ENCODE assay signal across 14 mouse cellular contexts in the genomic region with DNA sequence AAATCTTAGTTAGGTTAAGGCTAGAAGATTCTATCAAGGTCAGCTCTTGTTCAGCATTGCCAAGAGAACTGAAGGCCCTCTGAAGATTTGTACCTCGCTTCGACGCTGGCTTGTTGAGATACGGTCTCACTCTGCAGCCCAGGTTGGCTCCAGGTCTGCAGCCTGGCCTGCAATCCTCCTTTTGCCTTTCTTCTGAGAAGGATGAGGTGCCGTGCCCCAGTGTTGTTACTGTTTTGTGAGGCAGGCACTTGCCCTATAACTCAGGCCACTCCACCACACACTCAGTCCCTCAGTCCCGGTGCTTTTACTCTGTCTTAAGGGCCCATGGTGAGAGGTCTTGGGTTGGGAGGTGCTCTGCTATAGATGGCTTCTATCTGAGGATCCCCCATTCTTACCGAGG. TPM values are rescaled to one million over a fixed set of nuclear protein-coding genes. Genes with fewer than 3 reads are reported as not detected.
DNase-seq lines count a peak whose midpoint lies in the region; ATAC-seq and TF ChIP-seq lines count a peak whose summit lies in the region.
"Had no signal": no experiment of that assay in that cellular context is flagged by ENCODE, and none has a peak within 500 bp of the region (broad histone marks: within the 10 kb centered on the region; RNA-seq: fewer than 3 reads in every experiment).

No protein-coding gene starts in this region.

- no peaks in the 10 kb centered on the region for H3K36me3 ChIP-seq in kidney, adult 2 months (ENCODE audit: control insufficient read depth, insufficient read depth, low read length)
- H3K36me3 ChIP-seq in kidney, embryonic 16.5 days (ENCODE audit: insufficient read depth, low read length): no peaks in the 10 kb centered on the region
- no peaks in the 10 kb centered on the region for H3K36me3 ChIP-seq in lung, embryonic 16.5 days (ENCODE audit: control insufficient read depth, insufficient read depth, low read length)
- no peaks in the 10 kb centered on the region for H3K36me3 ChIP-seq in intestine, embryonic 14.5 days (ENCODE audit: control insufficient read depth, insufficient read depth, low read length)
- no peaks in the 10 kb centered on the region for H3K36me3 ChIP-seq in small intestine, adult 2 months (ENCODE audit: control insufficient read depth, insufficient read depth, low read length)
- H3K36me3 ChIP-seq in hindbrain, embryonic 16.5 days (ENCODE audit: control insufficient read depth, insufficient read depth, low read length): no peaks in the 10 kb centered on the region

- H3K9ac ChIP-seq in kidney, embryonic 16.5 days (replicated peaks; ENCODE audit: low read length): no peak overlapping the region
- H3K9ac ChIP-seq in lung, embryonic 16.5 days (ENCODE audit: low read length): peak overlapping the region; percentile 93; the same call in 1 of the 2 replicates
- no peak overlapping the region for H3K9ac ChIP-seq in intestine, embryonic 14.5 days (ENCODE audit: low read length)
- H3K9ac ChIP-seq in hindbrain, embryonic 16.5 days (ENCODE audit: low read depth, low read length): no peak overlapping the region
- H3K9ac ChIP-seq: forebrain, postnatal 0 days; liver, embryonic 14.5 days had no signal

- no peak for DNase-seq in kidney, adult 2 months
- no peak for DNase-seq in lung, adult 18-20 months
- DNase-seq in intestine, embryonic 14.5 days (ENCODE audit: low spot score): no peak
- no peak for DNase-seq in gastrocnemius, adult 18-20 months (ENCODE audit: low spot score)
- DNase-seq: forebrain, postnatal 0 days; thymus, adult 2 months had no signal

- H3K4me3 ChIP-seq in kidney, adult 2 months (ENCODE audit: insufficient read depth, low read depth, low read length): 0 out of 2 replicates have a peak overlapping the region, but pooled peaks have one; percentile 6
- H3K4me3 ChIP-seq in kidney, embryonic 16.5 days (ENCODE audit: low read length): no peak overlapping the region
- no peak overlapping the region; the same call in 1 of the 2 replicates for H3K4me3 ChIP-seq in lung, embryonic 16.5 days (ENCODE audit: low read length)
- no peak overlapping the region for H3K4me3 ChIP-seq in intestine, embryonic 14.5 days (ENCODE audit: low read depth, low read length)
- peak overlapping the region; percentile 68 for H3K4me3 ChIP-seq in small intestine, adult 2 months (ENCODE audit: low read depth, low read length)
- no peak overlapping the region for H3K4me3 ChIP-seq in hindbrain, embryonic 16.5 days (ENCODE audit: low read length)

- whole genome bisulfite sequencing in kidney, adult 2 months: 74% methylated on average over 7 of the region's 7 CpGs
- 72% methylated on average over 7 of the region's 7 CpGs for WGBS in kidney, embryonic 16.5 days
- WGBS in lung, embryonic 16.5 days: 86% methylated on average over 7 of the region's 7 CpGs
- 81% methylated on average over 7 of the region's 7 CpGs for WGBS in intestine, embryonic 14.5 days
- 60% methylated on average over 7 of the region's 7 CpGs for WGBS in small intestine, adult 2 months
- 90% methylated on average over 7 of the region's 7 CpGs for WGBS in hindbrain, embryonic 16.5 days

- H3K27ac ChIP-seq in kidney, adult 2 months (ENCODE audit: insufficient read depth, low read depth, low read length): 0 out of 2 replicates have a peak overlapping the region, but pooled peaks have one; percentile 1
- no peak overlapping the region for H3K27ac ChIP-seq in kidney, embryonic 16.5 days (ENCODE audit: low read length)
- H3K27ac ChIP-seq in lung, embryonic 16.5 days (ENCODE audit: low read length): no peak overlapping the region; the same call in 1 of the 2 replicates
- H3K27ac ChIP-seq in intestine, embryonic 14.5 days (ENCODE audit: low read depth): no peak overlapping the region
- H3K27ac ChIP-seq in small intestine, adult 2 months (ENCODE audit: insufficient read depth, low read depth, low read length): peak overlapping the region; percentile 69
- no peak overlapping the region for H3K27ac ChIP-seq in hindbrain, embryonic 16.5 days (ENCODE audit: low read depth, low read length)
- H3K27ac ChIP-seq: liver, embryonic 14.5 days had no signal

- TF ChIP-seq CTCF in kidney, adult 2 months (conservative IDR thresholded peaks at IDR 0.05; ENCODE audit: insufficient read depth, insufficient read length, low read depth, low read length): no peak
- TF ChIP-seq CTCF in small intestine, adult 2 months (IDR thresholded peaks at IDR 0.05; ENCODE audit: extremely low read depth, insufficient read length, insufficient replicate concordance, low read depth, low read length): no peak

- no peak for ATAC-seq in kidney, embryonic 16.5 days (ENCODE audit: low FRiP score, low TSS enrichment)
- ATAC-seq in lung, embryonic 16.5 days (ENCODE audit: low read depth): no peak
- ATAC-seq in intestine, embryonic 14.5 days (replicated peaks; ENCODE audit: low FRiP score, low TSS enrichment, low read depth): no peak
- ATAC-seq in hindbrain, embryonic 16.5 days: no peak
- ATAC-seq: forebrain, postnatal 0 days had no signal

- no peaks in the 10 kb centered on the region for H3K9me3 ChIP-seq in kidney, embryonic 16.5 days (ENCODE audit: low read length)
- H3K9me3 ChIP-seq in lung, embryonic 16.5 days (ENCODE audit: control insufficient read depth, low read length): no peaks in the 10 kb centered on the region
- no peaks in the 10 kb centered on the region for H3K9me3 ChIP-seq in intestine, embryonic 14.5 days (ENCODE audit: control insufficient read depth, low read length)
- no peaks in the 10 kb centered on the region for H3K9me3 ChIP-seq in hindbrain, embryonic 16.5 days (ENCODE audit: control insufficient read depth, low read length)

- H3K4me2 ChIP-seq in kidney, embryonic 16.5 days (replicated peaks; ENCODE audit: low read depth, low read length): no peak overlapping the region
- H3K4me2 ChIP-seq in lung, embryonic 16.5 days (ENCODE audit: low read depth, low read length): peak overlapping the region; percentile 77
- H3K4me2 ChIP-seq in intestine, embryonic 14.5 days (ENCODE audit: low read length): peak overlapping the region; percentile 66; the same call in 1 of the 2 replicates
- no peak overlapping the region for H3K4me2 ChIP-seq in hindbrain, embryonic 16.5 days (ENCODE audit: low read length)
- H3K4me2 ChIP-seq: midbrain, embryonic 11.5 days had no signal

- H3K4me1 ChIP-seq in kidney, adult 2 months (ENCODE audit: control insufficient read depth, insufficient read depth, low read length): peaks cover 17% of the 10 kb centered on the region
- H3K4me1 ChIP-seq in kidney, embryonic 16.5 days (ENCODE audit: insufficient read depth, low read length): peaks cover 31% of the 10 kb centered on the region
- H3K4me1 ChIP-seq in lung, embryonic 16.5 days (replicated peaks; ENCODE audit: control insufficient read depth, insufficient read depth, low read length): peaks cover 56% of the 10 kb centered on the region
- peaks cover 36% of the 10 kb centered on the region for H3K4me1 ChIP-seq in intestine, embryonic 14.5 days (replicated peaks; ENCODE audit: control insufficient read depth, insufficient read depth, low read length)
- H3K4me1 ChIP-seq in small intestine, adult 2 months (ENCODE audit: control insufficient read depth, insufficient read depth, insufficient read length, low read length): peaks cover 42% of the 10 kb centered on the region
- H3K4me1 ChIP-seq in hindbrain, embryonic 16.5 days (ENCODE audit: control insufficient read depth, insufficient read depth, low read depth, low read length): peaks cover 10% of the 10 kb centered on the region; the same call in 1 of the 2 replicates

- H3K27me3 ChIP-seq in kidney, adult 2 months (replicated peaks; ENCODE audit: control insufficient read depth, insufficient read depth, low read length): no peaks in the 10 kb centered on the region
- no peaks in the 10 kb centered on the region for H3K27me3 ChIP-seq in kidney, embryonic 16.5 days (ENCODE audit: insufficient read depth, low read length)
- no peaks in the 10 kb centered on the region for H3K27me3 ChIP-seq in lung, embryonic 16.5 days (ENCODE audit: control insufficient read depth, insufficient read depth, low read depth, low read length)
- no peaks in the 10 kb centered on the region for H3K27me3 ChIP-seq in intestine, embryonic 14.5 days (replicated peaks; ENCODE audit: control insufficient read depth, insufficient read depth, low read length)
- H3K27me3 ChIP-seq in small intestine, adult 2 months (ENCODE audit: control insufficient read depth, insufficient read depth, low read length): no peaks in the 10 kb centered on the region
- peaks cover 7% of the 10 kb centered on the region for H3K27me3 ChIP-seq in hindbrain, embryonic 16.5 days (replicated peaks; ENCODE audit: control insufficient read depth, insufficient read depth, low read length)

- TF ChIP-seq POLR2A in kidney, adult 2 months (IDR thresholded peaks at IDR 0.05; ENCODE audit: low read depth, low read length): no peak
- no peak for TF ChIP-seq POLR2A in small intestine, adult 2 months (IDR thresholded peaks at IDR 0.05; ENCODE audit: low read depth, low read length)

RNA-seq across cellular contexts. Expression of a gene that starts 3.2 kb away (rescaled TPM):
- 74.1 and 103 TPM in 2 replicates for polyA plus RNA-seq in kidney, adult 2 months (2012; rRNA removed)
- polyA plus RNA-seq in kidney, embryonic 16.5 days (2015; fragmentation: Nextera tagmentation; extraction: Ambion mirVana): 33.5 and 35.1 TPM in 2 replicates
- polyA plus RNA-seq in lung, embryonic 16.5 days (2015; fragmentation: Nextera tagmentation; extraction: Ambion mirVana): 57.9 and 63.0 TPM in 2 replicates
- polyA plus RNA-seq in intestine, embryonic 14.5 days (2014; fragmentation: Nextera tagmentation; extraction: Ambion mirVana): 36.4 and 42.6 TPM in 2 replicates
- 497 and 689 TPM in 2 replicates for polyA plus RNA-seq in small intestine, adult 2 months (2012; rRNA removed)
- 11.7 and 12.2 TPM in 2 replicates for polyA plus RNA-seq in hindbrain, embryonic 16.5 days (2015; fragmentation: Nextera tagmentation; extraction: Ambion mirVana)
- total RNA-seq in gastrocnemius, adult 18-20 months (2021): 10 to 100 TPM; 29.0 to 42.2 TPM

RNA-seq across cellular contexts. Expression of a gene that starts 17.5 kb away (rescaled TPM):
- polyA plus RNA-seq in kidney, adult 2 months (2012; rRNA removed): 139 and 165 TPM in 2 replicates
- polyA plus RNA-seq in kidney, embryonic 16.5 days (2015; fragmentation: Nextera tagmentation; extraction: Ambion mirVana): 149 and 156 TPM in 2 replicates
- polyA plus RNA-seq in lung, embryonic 16.5 days (2015; fragmentation: Nextera tagmentation; extraction: Ambion mirVana): 123 and 126 TPM in 2 replicates
- 139 and 142 TPM in 2 replicates for polyA plus RNA-seq in intestine, embryonic 14.5 days (2014; fragmentation: Nextera tagmentation; extraction: Ambion mirVana)
- 36.9 and 62.6 TPM in 2 replicates for polyA plus RNA-seq in small intestine, adult 2 months (2012; rRNA removed)
- polyA plus RNA-seq in hindbrain, embryonic 16.5 days (2015; fragmentation: Nextera tagmentation; extraction: Ambion mirVana): 166 and 167 TPM in 2 replicates
- 10 to 100 TPM; 54.0 to 63.3 TPM for total RNA-seq in gastrocnemius, adult 18-20 months (2021)

RNA-seq across cellular contexts. Expression of a gene that starts 17.7 kb away (rescaled TPM):
- 212 and 217 TPM in 2 replicates for polyA plus RNA-seq in kidney, adult 2 months (2012; rRNA removed)
- polyA plus RNA-seq in kidney, embryonic 16.5 days (2015; fragmentation: Nextera tagmentation; extraction: Ambion mirVana): 322 and 350 TPM in 2 replicates
- polyA plus RNA-seq in lung, embryonic 16.5 days (2015; fragmentation: Nextera tagmentation; extraction: Ambion mirVana): 252 and 267 TPM in 2 replicates
- polyA plus RNA-seq in intestine, embryonic 14.5 days (2014; fragmentation: Nextera tagmentation; extraction: Ambion mirVana): 252 and 269 TPM in 2 replicates
- polyA plus RNA-seq in small intestine, adult 2 months (2012; rRNA removed): 81.6 and 160 TPM in 2 replicates
- 237 and 241 TPM in 2 replicates for polyA plus RNA-seq in hindbrain, embryonic 16.5 days (2015; fragmentation: Nextera tagmentation; extraction: Ambion mirVana)
- total RNA-seq in gastrocnemius, adult 18-20 months (2021): 10 to 100 TPM; 74.4 to 77.1 TPM

RNA-seq across cellular contexts. Expression of a gene that starts 23.9 kb away (rescaled TPM):
- polyA plus RNA-seq in kidney, adult 2 months (2012; rRNA removed): 0.20 and 0.48 TPM in 2 replicates
- polyA plus RNA-seq in kidney, embryonic 16.5 days (2015; fragmentation: Nextera tagmentation; extraction: Ambion mirVana): 1.6 and 1.9 TPM in 2 replicates
- polyA plus RNA-seq in lung, embryonic 16.5 days (2015; fragmentation: Nextera tagmentation; extraction: Ambion mirVana): 0.19 and 0.40 TPM in 2 replicates
- 9.1 and 10.7 TPM in 2 replicates for polyA plus RNA-seq in intestine, embryonic 14.5 days (2014; fragmentation: Nextera tagmentation; extraction: Ambion mirVana)
- 1.8 and 3.1 TPM in 2 replicates for polyA plus RNA-seq in small intestine, adult 2 months (2012; rRNA removed)
- 0.20 TPM in 1 of 2 replicates, not detected in the other for polyA plus RNA-seq in hindbrain, embryonic 16.5 days (2015; fragmentation: Nextera tagmentation; extraction: Ambion mirVana)
- not detected for total RNA-seq in gastrocnemius, adult 18-20 months (2021)
- total RNA-seq: forebrain, postnatal 0 days; gastrocnemius, postnatal 4 days; layer of hippocampus, postnatal 14 days had no signal
- polyA plus RNA-seq: forebrain, postnatal 0 days; midbrain, embryonic 11.5 days had no signal

RNA-seq across cellular contexts. Expression of a gene that starts 59.7 kb away (rescaled TPM):
- polyA plus RNA-seq in kidney, adult 2 months (2012; rRNA removed): 0.33 and 0.43 TPM in 2 replicates
- 0.50 and 0.53 TPM in 2 replicates for polyA plus RNA-seq in kidney, embryonic 16.5 days (2015; fragmentation: Nextera tagmentation; extraction: Ambion mirVana)
- polyA plus RNA-seq in lung, embryonic 16.5 days (2015; fragmentation: Nextera tagmentation; extraction: Ambion mirVana): 1.9 and 3.0 TPM in 2 replicates
- 0.60 and 0.82 TPM in 2 replicates for polyA plus RNA-seq in intestine, embryonic 14.5 days (2014; fragmentation: Nextera tagmentation; extraction: Ambion mirVana)
- 0.05 and 0.39 TPM in 2 replicates for polyA plus RNA-seq in small intestine, adult 2 months (2012; rRNA removed)
- polyA plus RNA-seq in hindbrain, embryonic 16.5 days (2015; fragmentation: Nextera tagmentation; extraction: Ambion mirVana): 2.2 and 2.8 TPM in 2 replicates
- under 1 TPM in 1 of 2 experiments, not detected in 1; 0.11 TPM for total RNA-seq in gastrocnemius, adult 18-20 months (2021)

Comparison
In these comparisons a context has a peak if more than half of its experiments do, and no peak if none do; other contexts are left out.
1. H3K27ac ChIP-seq: peak in kidney, adult 2 months (single experiment) and small intestine, adult 2 months (single experiment); none in kidney, embryonic 16.5 days (single experiment), lung, embryonic 16.5 days (single experiment), intestine, embryonic 14.5 days (single experiment) and hindbrain, embryonic 16.5 days (single experiment).
2. H3K4me3 ChIP-seq: peak in kidney, adult 2 months (single experiment) and small intestine, adult 2 months (single experiment); none in kidney, embryonic 16.5 days (single experiment), lung, embryonic 16.5 days (single experiment), intestine, embryonic 14.5 days (single experiment) and hindbrain, embryonic 16.5 days (single experiment).
3. H3K4me2 ChIP-seq: peak in lung, embryonic 16.5 days (single experiment) and intestine, embryonic 14.5 days (single experiment); none in kidney, embryonic 16.5 days (single experiment) and hindbrain, embryonic 16.5 days (single experiment).